Mouse (Mus musculus): ENCODE data around the gene Tomm20l.
"Not testable (repeated sequence)": the region's sequence is repeated elsewhere in the genome, so short reads cannot be mapped to it uniquely, and the experiment has no call there.

Tomm20l gene

GRCm38 (mm10) chr12:71111331-71111730 is at the start of gene Tomm20l:
Gene Tomm20l (plus strand): TSS chr12:71111428.
- DNase-seq (ENCODE audit: low read depth, low spot score): peak; percentile 24

- DNase-seq (ENCODE audit: low read depth, low spot score): no peak
These were observed 41.4 kb upstream of the Tomm20l start for GRCm38 (mm10) chr12:71069846-71070245.

- DNase-seq (ENCODE audit: low read depth, low spot score): no peak
These were observed 39.2 kb upstream of the Tomm20l start for GRCm38 (mm10) chr12:71072048-71072447.

GRCm38 (mm10) chr12:71073113-71073730 is 38.0 kb upstream of the Tomm20l start:
- DNase-seq (ENCODE audit: low read depth, low spot score): peak; percentile 36

DNA sequence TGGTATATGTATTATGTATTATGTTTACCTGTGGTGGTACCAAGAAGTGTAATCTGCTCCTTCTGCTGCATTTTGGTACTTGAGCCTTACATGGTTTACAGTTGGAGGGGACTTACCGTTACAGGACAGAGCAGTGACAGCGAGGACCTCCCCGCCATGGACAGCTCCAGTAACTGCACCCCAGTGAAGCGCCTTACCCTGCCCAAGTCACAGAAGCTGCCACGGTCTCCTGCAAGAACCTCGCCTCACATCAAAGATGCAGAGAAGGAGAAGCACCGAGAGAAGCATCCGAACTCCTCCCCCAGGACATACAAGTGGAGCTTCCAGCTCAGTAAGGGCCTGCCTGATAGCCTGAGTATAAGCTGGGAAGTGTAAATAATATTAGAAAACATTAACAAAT is 24.9 kb upstream of the Tomm20l start:
- DNase-seq (ENCODE audit: low read depth, low spot score): no peak

GRCm38 (mm10) chr12:71104275-71104674 is 7.0 kb upstream of the Tomm20l start:
- DNase-seq (ENCODE audit: low read depth, low spot score): not testable (repeated sequence)

- DNase-seq (ENCODE audit: low read depth, low spot score): no peak
These were observed 3.9 kb upstream of the Tomm20l start for GRCm38 (mm10) chr12:71107216-71107771.

GRCm38 (mm10) chr12:71113074-71113473 is 1.8 kb downstream of the Tomm20l start:
- DNase-seq (ENCODE audit: low read depth, low spot score): no peak

- DNase-seq (ENCODE audit: low read depth, low spot score): peak; percentile 26
These were observed 2.6 kb downstream of the Tomm20l start for GRCm38 (mm10) chr12:71113675-71114288.

DNA sequence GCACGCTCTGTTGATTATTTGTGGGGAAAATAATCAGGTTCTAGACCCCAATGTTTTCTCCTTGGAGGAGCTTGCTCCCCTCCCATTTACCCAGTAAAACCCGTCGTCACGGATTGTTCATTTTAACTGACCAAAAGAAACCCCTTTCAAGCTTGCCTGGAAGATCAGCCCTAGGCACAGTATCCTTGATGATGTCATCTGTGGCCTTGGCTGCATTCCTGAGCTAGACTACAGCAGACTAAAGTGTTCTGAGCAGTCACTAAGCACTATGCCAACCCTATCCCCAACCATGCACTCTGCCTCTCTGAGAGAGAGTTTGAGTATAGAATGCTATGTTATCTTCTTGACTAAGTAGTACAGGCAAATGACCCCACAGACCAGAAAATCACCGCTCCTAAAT is 5.2 kb downstream of the Tomm20l start:
- no peak for DNase-seq (ENCODE audit: low read depth, low spot score)

DNA sequence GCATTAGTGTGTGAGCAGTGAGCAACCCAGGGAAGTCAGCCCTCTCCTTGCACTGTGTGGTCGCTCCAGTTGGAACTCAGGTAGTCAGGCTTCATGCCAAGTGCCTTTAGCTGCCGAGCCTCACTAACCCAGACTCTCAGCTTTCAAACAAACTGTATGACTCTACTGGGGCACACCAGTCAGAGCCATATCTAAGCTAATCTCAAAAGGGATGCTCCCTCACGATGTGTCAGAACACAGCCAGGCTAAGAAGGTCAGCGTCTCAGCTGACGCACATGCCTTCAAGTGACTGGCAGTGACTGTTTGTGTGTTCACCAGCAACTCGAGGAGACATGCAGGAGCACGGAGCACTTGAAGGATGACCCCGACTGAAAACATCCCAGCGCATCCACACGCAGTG is 11.5 kb downstream of the Tomm20l start:
- DNase-seq (ENCODE audit: low read depth, low spot score): no peak

DNA sequence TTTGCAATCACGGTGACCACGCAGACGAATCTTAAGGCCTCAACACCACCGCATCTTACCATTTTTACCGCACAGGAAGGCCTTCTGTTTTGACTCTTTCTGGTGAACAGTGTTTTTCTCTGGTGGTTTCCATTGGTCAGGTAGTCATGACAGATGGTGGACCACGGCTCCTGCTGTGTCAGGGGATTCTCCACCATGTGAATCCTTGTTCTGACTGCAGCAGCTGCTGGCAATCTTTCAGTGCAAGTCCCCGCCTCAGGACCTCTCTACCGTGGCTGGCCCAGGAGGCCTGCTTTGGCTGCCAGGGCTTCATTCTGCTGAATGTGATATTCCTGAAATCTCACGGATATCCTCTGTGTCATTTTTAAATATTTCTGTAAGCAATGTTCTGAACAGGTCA is 12.1 kb downstream of the Tomm20l start:
- no peak for DNase-seq (ENCODE audit: low read depth, low spot score)

DNA sequence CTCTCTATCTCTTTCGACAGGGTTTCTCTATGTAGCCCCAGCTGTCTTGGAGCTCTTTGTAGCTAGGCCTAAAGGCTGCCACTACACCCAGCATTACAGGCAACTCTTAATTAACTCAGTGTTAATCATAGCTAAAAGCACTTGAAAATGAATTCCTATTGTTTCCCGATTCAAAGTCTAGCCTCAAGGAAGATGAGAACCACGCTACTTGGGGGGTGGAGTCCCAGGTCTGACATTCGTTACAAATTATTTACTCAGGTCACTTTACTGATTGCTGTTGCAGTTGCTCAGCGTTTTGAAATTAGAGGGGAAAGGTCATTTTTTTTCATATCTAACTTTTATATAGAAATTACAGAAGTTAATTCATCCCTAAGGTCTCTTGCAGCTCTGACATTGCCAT is 24.4 kb downstream of the Tomm20l start:
- DNase-seq (ENCODE audit: low read depth, low spot score): no peak

GRCm38 (mm10) chr12:71136130-71136973 is 25.1 kb downstream of the Tomm20l start, which contains the start of the genes Timm9 and 2700049A03Rik:
Gene Timm9 (minus strand): TSS chr12:71136684.
Gene 2700049A03Rik (plus strand): TSS chr12:71136848.
- DNase-seq (ENCODE audit: low read depth, low spot score): peak; percentile 81

DNA sequence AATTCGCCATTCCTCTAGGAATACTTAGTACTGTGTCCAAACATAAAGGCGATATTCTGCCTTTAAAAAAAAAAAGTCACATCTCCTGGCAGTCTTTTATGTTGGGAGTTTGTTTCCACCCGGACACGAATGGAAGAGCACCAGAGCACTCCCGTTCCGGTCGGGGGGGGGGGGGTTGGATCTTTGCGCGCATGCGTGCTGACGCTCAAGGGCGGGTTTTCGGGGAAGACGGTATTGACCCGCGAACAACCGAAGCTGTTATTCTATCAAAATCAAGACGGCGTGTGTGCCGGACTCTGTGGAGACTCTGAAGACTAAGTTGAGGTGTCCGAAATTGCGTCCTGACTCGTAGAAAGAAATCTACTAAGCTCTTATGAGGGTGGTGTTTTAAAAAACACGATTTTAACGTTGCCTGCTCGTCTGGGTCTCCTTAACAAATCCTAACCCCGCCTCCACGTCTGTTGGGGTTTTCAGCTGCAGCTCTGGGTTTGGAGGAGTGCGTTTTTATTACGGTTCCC is 25.8 kb downstream of the Tomm20l start:
- peak; percentile 96 for DNase-seq (ENCODE audit: low read depth, low spot score)

DNA sequence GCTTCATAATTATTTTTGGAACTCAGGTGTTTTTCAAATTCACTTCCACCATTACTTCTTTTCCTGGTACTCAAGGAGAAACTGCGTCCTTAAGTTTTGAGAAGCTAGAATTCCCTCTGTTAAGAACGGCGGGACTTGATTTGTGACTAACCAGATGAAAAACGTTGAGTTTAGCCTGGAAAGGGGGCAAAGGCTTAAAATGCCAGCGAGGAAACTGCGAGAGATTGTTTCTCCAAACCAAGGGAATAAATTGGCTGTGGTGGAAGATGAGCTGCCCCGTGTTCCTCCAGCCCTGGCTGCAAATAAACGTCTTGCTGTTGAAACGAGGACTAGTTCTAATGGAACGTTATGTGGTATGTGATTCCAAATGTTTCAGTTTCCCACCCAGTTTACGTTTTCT is 26.5 kb downstream of the Tomm20l start:
- no peak for DNase-seq (ENCODE audit: low read depth, low spot score)

DNA sequence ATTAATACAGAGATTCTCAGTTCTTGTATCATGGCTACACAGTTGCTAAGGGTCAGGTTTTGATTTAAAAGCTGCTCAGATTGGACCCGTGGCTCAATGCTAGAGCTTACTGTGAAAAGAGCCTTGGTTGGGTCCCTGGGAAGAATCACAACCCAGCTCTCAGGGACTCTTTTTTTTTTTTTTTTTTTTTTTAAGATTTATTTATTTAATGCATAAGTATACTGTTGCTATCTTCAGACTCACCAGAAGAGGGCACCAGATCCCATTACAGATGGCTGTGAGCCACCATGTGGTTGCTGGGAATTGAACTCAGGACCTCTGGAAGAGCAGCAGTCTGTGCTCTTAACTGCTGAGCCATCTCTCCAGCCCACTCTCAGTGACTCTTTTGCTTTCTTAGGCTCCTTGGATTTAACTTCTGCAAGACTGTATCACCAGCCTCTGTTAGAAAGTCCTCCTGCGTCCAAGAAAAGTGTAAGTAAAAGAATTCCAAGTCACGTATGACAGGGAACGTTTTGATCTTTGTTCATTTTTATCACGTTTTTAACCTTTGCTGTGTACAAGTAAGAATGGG is 28.1 kb downstream of the Tomm20l start:
- DNase-seq (ENCODE audit: low read depth, low spot score): no peak

- no peak for DNase-seq (ENCODE audit: low read depth, low spot score)
These were observed 30.0 kb downstream of the Tomm20l start for GRCm38 (mm10) chr12:71141189-71141588.

- DNase-seq (ENCODE audit: low read depth, low spot score): peak; percentile 42
These were observed 36.4 kb downstream of the Tomm20l start for GRCm38 (mm10) chr12:71147641-71148040.

- DNase-seq (ENCODE audit: low read depth, low spot score): no peak
These were observed 37.6 kb downstream of the Tomm20l start for GRCm38 (mm10) chr12:71148801-71149200.

DNA sequence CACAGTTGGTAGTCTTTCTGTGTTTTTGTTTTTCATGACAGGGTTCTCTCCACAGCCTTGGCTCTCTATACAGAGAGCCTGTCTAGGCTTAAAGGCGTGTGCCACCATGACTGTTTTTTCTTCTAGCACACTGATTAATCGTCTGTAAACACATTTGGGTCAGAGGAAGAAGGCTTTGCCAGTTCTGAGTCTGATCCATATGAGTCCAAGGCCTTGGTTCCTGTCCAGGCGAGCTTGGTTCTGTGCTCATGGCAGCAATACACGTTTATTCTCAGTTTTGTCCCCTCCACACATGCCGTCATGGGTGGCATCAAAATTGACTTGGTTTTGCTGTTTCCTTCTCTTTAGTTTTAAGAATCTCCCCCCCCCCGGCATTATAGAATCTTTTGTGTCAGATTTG is 38.2 kb downstream of the Tomm20l start:
- DNase-seq (ENCODE audit: low read depth, low spot score): no peak

DNA sequence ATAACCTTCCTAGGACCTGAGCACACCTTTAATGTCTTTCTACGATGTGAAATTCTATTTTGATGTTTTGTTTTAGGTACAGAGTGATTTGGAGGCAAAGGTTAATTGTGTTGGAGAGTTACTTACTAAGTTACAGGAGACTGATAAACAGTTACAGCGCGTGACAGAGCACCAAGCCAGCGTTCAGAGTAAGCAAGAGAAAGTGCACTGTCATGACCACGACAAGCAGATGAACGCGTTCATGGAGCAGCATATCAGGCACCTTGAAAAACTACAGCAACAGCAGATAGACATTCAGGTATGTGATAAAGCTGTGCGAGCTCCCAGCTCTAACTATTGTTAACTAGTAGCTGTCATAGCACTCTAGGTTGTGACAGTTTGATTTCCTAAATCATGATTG is 38.9 kb downstream of the Tomm20l start:
- DNase-seq (ENCODE audit: low read depth, low spot score): no peak

Measured in mesoderm, embryonic 11.5 days (tissue).